Mouse (Mus musculus): ENCODE data around the gene Vstm5.
A peak's percentile ranks its signal among the peaks of the same experiment; 100 is the strongest.

Vstm5 gene

GRCm38 (mm10) chr9:15307257-15307656 is 68.4 kb downstream of the Vstm5 start:
- no peak for DNase-seq (ENCODE audit: inconsistent age in 2 of 2, low spot score in 1 of 2)

- DNase-seq (ENCODE audit: inconsistent age in 2 of 2, low spot score in 1 of 2): peak in 1 of 2 experiments; percentile 55
Measured at GRCm38 (mm10) chr9:15308254-15308653, 69.4 kb downstream of the Vstm5 start.

All from adrenal gland, adult (tissue).